Mouse (Mus musculus) myocyte (in vitro differentiated cells): Measurements from ENCODE around the gene Wdfy4.

Source experiments
- CEBPB ChIP-seq: IDR thresholded peaks from 2 replicates; pipeline ENCODE4 v1.6.1; 2011; ENCODE audit warnings: mild to moderate bottlenecking, moderate library complexity; ENCODE audit not compliant: poor library complexity, insufficient read depth, severe bottlenecking
- MAX ChIP-seq: IDR thresholded peaks from one replicate; pipeline ENCODE4 v1.6.1; 2011; ENCODE audit warnings: low read depth, mild to moderate bottlenecking, control low read depth
- POLR2A ChIP-seq: IDR thresholded peaks from one replicate; pipeline ENCODE4 v1.6.1; 2011; ENCODE audit warnings: low read depth, mild to moderate bottlenecking, control low read depth, moderate library complexity; ENCODE audit not compliant: insufficient read length
- TCF12 ChIP-seq: IDR thresholded peaks from one replicate; pipeline ENCODE4 v1.6.1; 2011; ENCODE audit warnings: mild to moderate bottlenecking, control low read depth; ENCODE audit not compliant: poor library complexity, insufficient read depth, severe bottlenecking

DNA sequence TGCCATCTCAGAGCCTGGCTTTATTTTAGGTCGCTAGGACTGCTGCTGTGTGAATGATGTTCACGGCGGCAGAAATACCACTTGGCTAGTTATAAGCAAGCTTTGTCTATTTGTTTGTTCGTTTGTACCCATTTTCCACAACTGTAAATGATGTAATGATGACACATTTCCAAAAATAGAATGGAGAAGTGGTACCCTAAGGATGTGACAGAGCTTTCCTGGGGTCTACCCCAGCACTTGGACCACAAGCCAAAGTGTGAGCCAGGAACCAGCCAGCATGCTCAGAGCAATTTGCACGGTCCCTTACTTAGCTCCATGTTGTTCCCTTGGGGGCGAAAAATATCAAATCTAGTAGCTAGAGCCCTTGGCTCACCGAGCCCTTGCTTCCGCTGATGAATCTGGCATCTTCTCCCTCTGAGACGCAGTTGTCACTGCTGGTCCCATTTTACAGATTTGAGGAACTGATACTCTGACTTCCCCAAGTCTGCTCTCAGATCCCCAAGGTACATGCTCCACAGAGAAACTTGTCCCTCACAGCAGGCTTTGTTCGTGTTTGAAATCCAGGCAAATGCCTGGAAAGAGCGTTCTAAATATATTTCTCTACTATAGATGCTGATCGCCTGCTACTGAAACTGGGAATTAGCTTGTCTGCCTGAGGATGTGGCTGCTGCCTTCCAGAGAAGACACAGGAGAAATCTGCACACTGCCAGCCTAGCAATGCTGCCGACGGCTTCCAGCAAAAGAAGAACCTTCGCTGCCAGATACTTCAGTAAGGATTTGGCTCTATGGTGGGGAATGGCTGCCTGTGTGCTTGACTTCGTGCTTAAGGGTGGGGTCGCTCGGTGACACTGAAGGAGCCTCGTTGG lies 31.3 kb upstream of the Wdfy4 start:
- no peak for TF ChIP-seq POLR2A
- no peak for TF ChIP-seq TCF12
- TF ChIP-seq CEBPB: no peak
- no peak for TF ChIP-seq MAX
